Mouse (Mus musculus) heart, adult 2 months (tissue): Measurements from ENCODE around the gene Lamb3. TPM values are rescaled to one million over a fixed set of nuclear protein-coding genes. Genes with fewer than 3 reads are reported as not detected.

Experiments
- DNase-seq, 2 experiments: peaks; one replicate each; pipeline ENCODE4 v3.0.0; 2021
- H3K27ac ChIP-seq: fragments of 200-600 bp; 2 replicates; pipeline ENCODE4 v1.8.1; 2022
- H3K27me3 ChIP-seq: fragments of 200-500 bp; 2 replicates; pipeline ENCODE4 v1.6.1; 2012; ENCODE audit warnings: mild to moderate bottlenecking, low read length, inconsistent platforms, mixed read lengths; ENCODE audit not compliant: control insufficient read depth, insufficient read depth
- H3K36me3 ChIP-seq: fragments of 200-500 bp; 2 replicates; pipeline ENCODE4 v1.6.1; 2012; ENCODE audit warnings: low read length, inconsistent platforms; ENCODE audit not compliant: control insufficient read depth, insufficient read depth
- H3K4me1 ChIP-seq: fragments of 200-500 bp; 2 replicates; pipeline ENCODE4 v1.6.1; 2011; ENCODE audit warnings: low read length; ENCODE audit not compliant: control insufficient read depth, insufficient read depth
- H3K4me3 ChIP-seq: fragments of 200-600 bp; 2 replicates; pipeline ENCODE4 v1.8.1; 2022
- H3K79me2 ChIP-seq: fragments of 200-500 bp; replicated peaks from 2 replicates; pipeline ENCODE4 v1.6.1; 2012; ENCODE audit warnings: mild to moderate bottlenecking, inconsistent platforms, low read length, moderate library complexity, mixed read lengths; ENCODE audit not compliant: control insufficient read depth, insufficient read depth
- H3K9ac ChIP-seq: fragments of 200-500 bp; 2 replicates; pipeline ENCODE4 v1.6.1; 2012; ENCODE audit warnings: low read depth, mild to moderate bottlenecking, control low read depth, inconsistent platforms, low read length, mixed read lengths
- CTCF ChIP-seq: fragments of 200-600 bp; IDR thresholded peaks from 2 replicates; pipeline ENCODE4 v1.8.1; 2022; ENCODE audit warnings: antibody characterized with exemption, mild to moderate bottlenecking, moderate library complexity
- EP300 ChIP-seq: fragments of 200-500 bp; IDR thresholded peaks from 2 replicates; pipeline ENCODE4 v1.6.1; 2011; ENCODE audit warnings: low read depth, low read length, control low read depth; ENCODE audit not compliant: insufficient read depth
- POLR2A ChIP-seq: fragments of 200-500 bp; IDR thresholded peaks from 2 replicates; pipeline ENCODE4 v1.6.1; 2011; ENCODE audit warnings: mild to moderate bottlenecking, low read depth, low read length, control low read depth; ENCODE audit not compliant: insufficient read depth
- WGBS: fragments of 180-500 bp; shearing (Covaris S2); methylation state at CpG from one replicate; pipeline ENCODE4 v1.1.7; 2018; 5-methylcytosine and 5-hydroxymethylcytosine counted together
- intact Hi-C: fragments of 180-260 bp; cut with DNase I; formaldehyde crosslinking; loops from one replicate; pipeline ENCODE4 v1.15.1; 2025
- polyA plus RNA-seq: library from polyadenylated mRNA; depleted of rRNA; stranded (reverse); fragments of >200 nt; gene quantifications from 2 replicates; pipeline ENCODE4 v1.2.3, GENCODE M21; 2012
- total RNA-seq, 2 experiments: library from RNA; stranded (reverse); gene quantifications; 2 replicates each; pipeline ENCODE4 v1.2.3; 2021

Gene Lamb3
- total and polyA plus RNA-seq, 3 experiments = 9.2 to 11.9 (median 11.4) TPM

DNA sequence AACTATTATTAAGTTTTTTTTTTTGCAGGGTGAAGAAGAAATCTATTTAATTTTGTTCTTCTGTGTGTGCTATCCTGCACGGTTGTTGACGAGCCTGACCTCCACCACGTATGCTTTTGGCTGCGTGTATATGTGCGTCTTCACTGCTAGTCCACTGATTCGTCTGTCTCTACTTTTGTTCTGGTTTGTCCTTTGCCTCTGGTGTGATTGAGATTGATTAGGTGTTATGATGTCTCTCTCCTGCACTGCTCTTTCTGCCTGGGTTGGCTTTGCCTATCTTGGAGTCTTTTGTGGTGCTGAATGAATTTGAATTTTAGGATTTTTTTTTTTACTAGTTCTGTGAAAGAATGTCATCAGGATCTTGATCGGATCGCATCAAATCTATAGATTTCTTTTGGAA lies 47.5 kb downstream of the Lamb3 start:
- Histone ChIP-seq H3K4me1 (peaks cover 4% of the 10 kb centered on the region), H3K27me3 (no peaks in the 10 kb centered on the region; the same call in 1 of the 2 replicates), H3K79me2 (no peaks in the 10 kb centered on the region; the same call in 1 of the 2 replicates), H3K9ac (peak overlapping the region; percentile 46), H3K36me3 (no peaks in the 10 kb centered on the region), H3K27ac (peak overlapping the region; percentile 36), H3K4me3 (peak overlapping the region; percentile 18; the same call in 1 of the 2 replicates)
- intact Hi-C loops = loop anchor here (1.0 to 2.0 kb wide), 3 partner anchors 69 to 122 kb away; no protein-coding TSS in a partner anchor
- WGBS = 42% methylated on average over 8 of the region's 8 CpGs
- no peak for TF ChIP-seq POLR2A
- TF ChIP-seq EP300 = no peak
- no peak for TF ChIP-seq CTCF
- DNase-seq = no peak

DNA sequence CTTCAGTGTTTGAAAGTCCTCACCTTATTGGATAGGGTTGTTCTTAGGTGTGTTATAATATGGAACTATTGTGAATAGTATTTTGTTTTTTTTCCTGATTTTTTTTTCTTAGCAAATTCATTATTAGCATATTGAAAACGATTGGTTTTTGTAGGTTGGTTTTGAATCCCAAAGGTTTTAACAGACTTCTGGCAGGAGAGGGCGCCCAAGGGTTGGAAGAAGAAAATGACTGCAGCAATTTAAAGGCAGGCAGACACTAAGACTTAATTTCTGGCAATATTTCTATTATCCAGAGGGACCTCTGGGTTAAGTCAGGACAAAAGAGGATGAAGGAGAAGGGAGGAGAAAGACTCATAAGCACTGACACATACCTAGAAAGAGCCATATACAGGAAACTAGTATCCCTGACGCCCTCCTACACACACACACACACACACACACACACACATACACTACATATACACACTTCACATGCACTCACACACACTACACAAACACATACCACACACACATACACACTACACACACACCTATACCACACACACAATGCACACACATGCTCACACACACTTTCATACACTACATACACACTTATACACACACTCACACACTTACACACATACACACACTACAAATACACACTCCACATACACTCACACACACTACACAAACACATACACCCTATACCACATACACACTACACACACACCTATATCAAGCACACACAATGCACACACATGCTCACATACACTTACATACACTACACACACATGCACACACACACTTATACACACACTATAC lies 48.2 kb downstream of the Lamb3 start:
- peak overlapping the region; percentile 18; the same call in 1 of the 2 replicates for H3K4me3 ChIP-seq
- H3K9ac ChIP-seq = peak overlapping the region; percentile 19
- TF ChIP-seq POLR2A (no peak), CTCF (peak; percentile 87), EP300 (no peak)
- peak; percentile 72 to 81 for DNase-seq
- no peaks in the 10 kb centered on the region; the same call in 1 of the 2 replicates for H3K79me2 ChIP-seq
- peaks cover 4% of the 10 kb centered on the region for H3K4me1 ChIP-seq
- 27% methylated on average over 3 of the region's 3 CpGs for WGBS
- intact Hi-C loops = loop anchor here (1.0 to 2.0 kb wide), 3 partner anchors 69 to 121 kb away; no protein-coding TSS in a partner anchor
- H3K27me3 ChIP-seq = no peaks in the 10 kb centered on the region; the same call in 1 of the 2 replicates
- peak overlapping the region; percentile 36 for H3K27ac ChIP-seq
- H3K36me3 ChIP-seq = no peaks in the 10 kb centered on the region

- peak overlapping the region; percentile 41 for H3K27ac ChIP-seq
These were observed 48.7 kb downstream of the Lamb3 start for GRCm38 (mm10) chr1:193256289-193256577.

DNA sequence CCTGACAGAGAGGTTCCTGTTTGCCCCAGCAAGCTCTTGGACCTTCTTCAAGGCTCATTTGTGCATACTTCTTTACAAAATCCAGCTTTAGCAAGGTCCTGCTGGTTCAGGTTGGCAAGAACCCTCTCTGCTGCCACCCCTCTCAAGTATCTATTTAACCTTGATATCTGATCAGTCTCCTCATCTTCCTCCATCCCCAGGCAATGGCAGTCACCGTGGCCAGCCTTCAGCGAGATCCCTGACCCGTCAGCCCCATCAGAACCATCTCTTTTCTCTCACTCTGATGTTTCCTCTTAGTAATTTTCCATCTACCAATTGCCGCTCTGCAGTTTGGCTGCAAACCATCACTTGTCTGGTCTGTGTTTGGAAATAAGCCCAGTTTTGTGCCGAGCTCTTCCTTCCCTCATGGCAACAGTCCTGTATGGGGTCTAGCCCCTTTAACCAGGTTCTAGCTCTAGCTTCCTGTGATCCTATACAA lies 49.2 kb downstream of the Lamb3 start:
- Histone ChIP-seq H3K4me3 (no peak overlapping the region), H3K27me3 (no peaks in the 10 kb centered on the region; the same call in 1 of the 2 replicates), H3K36me3 (no peaks in the 10 kb centered on the region; the same call in 1 of the 2 replicates), H3K9ac (no peak overlapping the region), H3K4me1 (peaks cover 2% of the 10 kb centered on the region), H3K79me2 (no peaks in the 10 kb centered on the region; the same call in 1 of the 2 replicates), H3K27ac (peak overlapping the region; percentile 41)
- no peak for TF ChIP-seq EP300
- TF ChIP-seq CTCF = no peak
- TF ChIP-seq POLR2A = no peak
- 20% methylated on average over 5 of the region's 5 CpGs for WGBS
- peak; percentile 31 to 38 for DNase-seq
- intact Hi-C loops = no loop called here

More at GRCm38 (mm10) chr1:193256289-193256577, 48.7 kb downstream of the Lamb3 start:
- no peaks in the 10 kb centered on the region; the same call in 1 of the 2 replicates for H3K36me3 ChIP-seq
- DNase-seq = no peak
- H3K4me1 ChIP-seq = peaks cover 4% of the 10 kb centered on the region
- TF ChIP-seq EP300 (no peak), CTCF (no peak), POLR2A (no peak)
- H3K4me3 ChIP-seq = no peak overlapping the region
- peak overlapping the region; percentile 19 for H3K9ac ChIP-seq
- H3K79me2 ChIP-seq = no peaks in the 10 kb centered on the region; the same call in 1 of the 2 replicates
- no peaks in the 10 kb centered on the region; the same call in 1 of the 2 replicates for H3K27me3 ChIP-seq
- intact Hi-C loops = no loop called here

DNA sequence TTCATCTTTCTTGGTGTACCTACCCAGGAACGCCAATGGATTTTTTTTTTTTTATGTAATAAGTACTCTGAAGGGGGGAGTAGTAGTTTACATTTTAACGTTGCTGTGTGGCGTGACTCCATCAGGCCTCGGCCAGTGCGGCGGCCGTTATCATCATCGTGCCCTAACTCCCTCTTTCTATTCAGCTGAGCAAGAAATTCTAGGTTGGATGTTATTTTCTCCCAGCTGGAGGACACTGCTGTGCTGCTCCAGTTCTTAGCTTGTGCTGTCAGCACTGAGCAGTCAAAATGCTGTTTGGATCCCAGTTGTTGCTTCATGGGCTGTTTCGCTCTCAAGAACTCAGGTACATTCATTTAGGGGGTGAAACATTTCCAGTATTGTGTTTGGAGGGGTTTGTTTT lies 52.1 kb downstream of the Lamb3 start:
- no peak overlapping the region for H3K27ac ChIP-seq

More for the DNA sequence above, 52.1 kb downstream of the Lamb3 start:
- WGBS = 80% methylated on average over 9 of the region's 9 CpGs
- intact Hi-C loops = no loop called here
- H3K27me3 ChIP-seq = no peaks in the 10 kb centered on the region
- no peak overlapping the region for H3K4me3 ChIP-seq
- TF ChIP-seq EP300 (no peak), POLR2A (no peak), CTCF (no peak)
- no peaks in the 10 kb centered on the region; the same call in 1 of the 2 replicates for H3K36me3 ChIP-seq
- no peak overlapping the region for H3K9ac ChIP-seq
- peaks cover 16% of the 10 kb centered on the region for H3K4me1 ChIP-seq
- no peak for DNase-seq
- no peaks in the 10 kb centered on the region; the same call in 1 of the 2 replicates for H3K79me2 ChIP-seq
